Mouse (Mus musculus): Measurements from ENCODE around the gene Sorcs2. TPM values are rescaled to one million over a fixed set of nuclear protein-coding genes. Genes with fewer than 3 reads are reported as not detected.
A peak's percentile ranks its signal among the peaks of the same experiment; 100 is the strongest.

Sorcs2 gene
- total RNA-seq, 2 experiments from 2014 or later: 10.5 to 11.4 TPM

- intact Hi-C loops (cut with DNase I): no loop called here
- DNase-seq: no peak
Observed at GRCm38 (mm10) chr5:36317641-36318368, 80.1 kb downstream of the Sorcs2 start.

- intact Hi-C loops (cut with DNase I): no loop called here
- no peak for DNase-seq
Observed at GRCm38 (mm10) chr5:36315106-36315505, 82.8 kb downstream of the Sorcs2 start.

- intact Hi-C loops (cut with DNase I): no loop called here
- peak; percentile 40 to 49 for DNase-seq
Observed at GRCm38 (mm10) chr5:36313353-36314079, 84.4 kb downstream of the Sorcs2 start.

DNA sequence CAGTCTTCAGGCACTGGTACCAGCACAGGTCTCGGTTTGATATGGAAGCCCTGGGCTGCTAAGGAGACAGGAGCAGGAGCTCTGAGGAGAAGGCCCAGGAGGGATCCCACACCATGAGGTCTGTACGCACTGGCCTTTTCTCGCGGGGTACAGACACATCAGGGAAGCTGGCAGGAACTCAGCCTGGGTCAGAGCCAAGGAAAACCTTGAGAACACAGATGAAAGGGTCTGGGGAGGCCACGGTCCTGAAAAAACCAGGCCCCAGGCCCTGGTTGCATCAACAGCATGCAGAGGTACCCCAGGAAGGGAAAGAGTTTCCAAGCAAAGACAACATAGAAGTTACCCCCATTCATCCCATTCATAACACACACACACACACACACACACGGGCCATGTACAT is 85.0 kb downstream of the Sorcs2 start:
- intact Hi-C loops (cut with DNase I): no loop called here
- peak in 1 of 2 experiments; percentile 14 for DNase-seq

- DNase-seq: no peak
- intact Hi-C loops (cut with DNase I): no loop called here
Observed at GRCm38 (mm10) chr5:36304299-36304980, 93.5 kb downstream of the Sorcs2 start.

- intact Hi-C loops (cut with DNase I): no loop called here
- DNase-seq: no peak
Observed at GRCm38 (mm10) chr5:36301166-36301565, 96.8 kb downstream of the Sorcs2 start.

- no peak for DNase-seq
- intact Hi-C loops (cut with DNase I): no loop called here
Observed at GRCm38 (mm10) chr5:36298049-36298448, 99.9 kb downstream of the Sorcs2 start.

DNA sequence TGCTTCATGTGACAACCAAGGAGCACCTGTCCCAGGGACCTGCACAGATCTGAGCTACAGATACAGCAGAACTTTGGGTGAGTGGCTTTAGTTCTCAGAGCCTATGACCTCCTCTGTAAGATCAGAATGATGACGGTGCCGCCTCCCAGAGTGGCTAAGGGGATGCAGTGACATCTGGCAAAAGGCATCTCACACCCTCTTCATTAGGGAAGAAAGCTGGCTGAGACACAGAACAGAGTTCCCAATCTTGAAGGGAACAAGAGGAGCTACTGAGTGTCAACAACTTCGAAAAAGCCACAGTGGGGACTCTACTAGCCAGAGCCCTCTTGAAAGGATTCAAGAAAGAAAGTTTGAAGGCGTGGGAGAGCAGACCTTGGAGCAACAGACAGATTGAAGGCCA is 100.7 kb downstream of the Sorcs2 start:
- no peak for DNase-seq
- intact Hi-C loops (cut with DNase I): no loop called here

- intact Hi-C loops (cut with DNase I): no loop called here
- DNase-seq: peak in 1 of 2 experiments; percentile 11
Observed at GRCm38 (mm10) chr5:36293109-36293900, 104.6 kb downstream of the Sorcs2 start.

GRCm38 (mm10) chr5:36292321-36292720 is 105.6 kb downstream of the Sorcs2 start:
- intact Hi-C loops (cut with DNase I): no loop called here

GRCm38 (mm10) chr5:36291191-36291590 is 106.7 kb downstream of the Sorcs2 start:
- DNase-seq: peak in 1 of 2 experiments; percentile 20
- intact Hi-C loops (cut with DNase I): loop anchor here (1.0 kb wide), 1 partner anchor 106 kb away; no protein-coding TSS in a partner anchor

More at GRCm38 (mm10) chr5:36292321-36292720, 105.6 kb downstream of the Sorcs2 start:
- DNase-seq: peak in 1 of 2 experiments; percentile 26

GRCm38 (mm10) chr5:36285405-36285804 is 112.5 kb downstream of the Sorcs2 start:
- DNase-seq: no peak
- intact Hi-C loops (cut with DNase I): no loop called here

DNA sequence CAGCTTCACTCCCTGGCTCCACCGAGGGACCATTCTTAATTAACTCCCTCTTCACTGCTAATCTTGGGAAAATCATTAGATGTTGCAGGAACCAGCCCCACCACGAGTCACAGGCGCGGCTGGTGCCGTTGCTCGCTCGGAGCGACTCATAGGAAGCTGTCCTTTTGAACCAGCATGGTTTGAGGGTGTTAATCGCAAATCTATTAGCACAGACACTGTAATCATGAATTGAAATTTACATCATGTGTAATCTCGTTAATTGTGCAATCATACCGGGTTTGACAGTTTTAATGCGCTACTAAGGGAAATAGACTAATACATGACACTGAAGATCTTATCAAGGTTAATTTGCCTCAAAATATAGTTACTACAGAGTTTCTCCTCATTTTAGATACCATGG is 118.0 kb downstream of the Sorcs2 start:
- intact Hi-C loops (cut with DNase I): no loop called here
- DNase-seq: no peak

GRCm38 (mm10) chr5:36274684-36275394 is 123.1 kb downstream of the Sorcs2 start:
- intact Hi-C loops (cut with DNase I): no loop called here
- DNase-seq: no peak

DNA sequence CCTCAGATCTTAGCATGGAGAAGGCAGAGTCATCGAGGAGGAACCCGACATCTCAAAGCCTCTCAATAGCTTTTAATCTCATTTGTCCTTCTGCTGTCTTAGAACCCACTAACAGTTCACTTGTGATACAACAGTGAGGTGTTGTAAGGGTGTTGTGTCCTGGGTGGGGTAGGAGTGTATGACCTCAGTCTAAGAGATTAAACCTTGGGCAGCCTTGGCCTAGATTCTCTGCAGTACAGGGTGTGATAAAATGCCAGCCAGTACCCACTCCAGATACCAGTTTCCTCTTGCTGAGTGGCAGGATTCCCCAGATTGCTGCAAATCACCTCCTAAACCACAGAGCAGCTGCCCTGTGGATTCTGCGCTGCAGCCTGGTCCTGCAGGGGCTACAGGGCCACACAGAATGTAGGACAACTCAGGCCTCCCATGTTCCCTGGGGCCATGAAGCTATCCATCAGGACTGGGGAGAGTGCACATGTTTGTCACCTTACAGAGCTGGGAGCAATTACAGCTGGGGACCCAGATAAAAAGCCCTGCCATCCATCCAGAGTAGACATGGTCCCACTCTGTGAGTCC is 130.7 kb downstream of the Sorcs2 start:
- DNase-seq: no peak
- intact Hi-C loops (cut with DNase I): no loop called here

DNA sequence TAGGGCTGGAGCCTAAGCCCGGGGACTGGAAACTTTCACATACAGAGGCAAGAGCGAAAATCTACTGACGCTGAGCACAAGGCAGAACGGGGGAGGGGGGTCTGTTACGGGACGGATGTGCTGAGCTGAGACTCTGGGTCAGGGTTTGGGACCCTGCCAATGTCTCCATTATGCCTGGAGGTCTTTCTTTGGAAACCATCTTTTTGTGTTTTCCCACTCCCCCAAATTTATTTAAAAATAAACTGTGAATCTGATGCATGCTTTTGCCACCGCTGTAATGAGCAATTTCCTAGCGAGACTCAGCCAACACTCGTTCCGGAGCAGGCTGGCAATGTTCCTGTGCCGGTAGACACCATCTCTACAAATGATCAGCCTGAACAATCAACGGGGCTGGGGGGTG is 137.1 kb downstream of the Sorcs2 start:
- intact Hi-C loops (cut with DNase I): no loop called here
- no peak for DNase-seq

DNA sequence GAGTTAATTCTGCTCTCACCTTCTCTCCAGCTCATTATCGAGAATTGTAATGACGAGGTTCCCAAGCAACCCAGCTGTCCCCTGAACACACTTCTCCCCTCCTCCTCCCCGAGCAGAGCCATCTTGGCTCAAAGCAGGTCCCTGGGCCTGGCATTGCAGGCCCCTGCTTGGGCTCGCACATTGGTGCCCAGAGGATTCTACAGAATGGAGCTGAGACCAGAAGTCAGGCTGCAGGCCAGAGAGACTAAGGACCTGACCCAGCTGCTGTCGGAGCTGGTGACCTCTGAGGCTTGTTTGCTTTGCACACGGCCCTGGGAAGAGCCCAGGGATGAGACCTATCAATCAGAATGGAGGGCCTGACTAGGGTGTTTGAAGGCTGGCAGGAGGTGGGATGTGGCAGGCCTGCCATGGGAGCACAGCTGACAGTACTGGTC is 138.2 kb downstream of the Sorcs2 start:
- intact Hi-C loops (cut with DNase I): no loop called here
- no peak for DNase-seq

DNA sequence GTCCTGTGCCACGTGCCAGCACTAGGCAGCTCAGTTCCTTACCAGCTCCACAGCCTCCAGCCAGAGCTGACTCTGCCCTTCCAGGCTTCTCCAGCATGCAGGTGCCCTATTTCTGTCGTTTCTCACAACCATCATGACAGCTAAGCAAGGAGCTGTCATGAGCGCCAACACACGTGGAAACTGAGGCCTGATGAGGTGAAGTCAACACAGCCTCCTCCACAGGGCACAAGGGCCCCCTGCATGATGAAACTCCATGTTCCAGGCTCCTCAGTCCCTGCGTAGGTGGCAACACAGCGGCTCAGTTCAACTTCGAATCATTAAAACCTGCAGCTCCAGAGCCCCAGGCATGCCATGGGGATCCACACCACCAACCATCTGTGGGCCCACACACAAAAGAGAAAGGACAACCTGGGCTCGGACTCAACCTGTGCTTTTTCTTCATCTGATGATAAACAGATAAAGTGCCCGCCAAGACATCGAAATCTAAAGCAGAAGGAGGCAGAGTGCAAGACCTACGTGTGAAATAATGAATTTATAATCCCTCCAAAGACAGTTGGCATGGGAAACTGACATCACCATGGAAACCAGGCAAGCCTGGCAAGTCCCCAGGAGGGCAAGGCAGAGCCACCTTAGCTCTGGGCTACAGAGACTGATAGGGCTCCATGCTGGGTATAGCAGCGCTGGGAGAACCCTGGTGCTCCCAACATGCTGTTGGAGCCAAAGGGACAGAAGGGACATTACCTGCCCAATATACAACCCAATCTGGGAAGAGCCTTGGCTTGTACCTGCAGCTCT is 139.4 kb downstream of the Sorcs2 start:
- no peak for DNase-seq
- intact Hi-C loops (cut with DNase I): no loop called here

GRCm38 (mm10) chr5:36257008-36257407 is 140.9 kb downstream of the Sorcs2 start:
- DNase-seq: no peak
- intact Hi-C loops (cut with DNase I): no loop called here
